Mouse (Mus musculus) gastrocnemius, postnatal 25 days (tissue): ENCODE measurements around the gene Trafd1. TPM values are rescaled to one million over a fixed set of nuclear protein-coding genes. Genes with fewer than 3 reads are reported as not detected.

Experiments
- DNase-seq: peaks from one replicate; pipeline ENCODE4 v3.0.0; 2022
- long read RNA-seq, 2 experiments: library from polyadenylated mRNA; stranded (forward); transcript quantifications; one replicate each; pipeline ENCODE4 v2.0.0; 2021
- total RNA-seq, 2 experiments: library from RNA; stranded (reverse); gene quantifications; 1 replicate in 1 of 2; 2 replicates in 1 of 2; pipeline ENCODE4 v1.2.3; 2021

Gene Trafd1
- 10 to 100 TPM; 29.2 to 33.2 TPM for total RNA-seq
- long read RNA-seq, experiment 1, partial matches to known transcripts, result 3 of 17 reads
- long read RNA-seq, experiment 1, other reads (novel, unspliced or antisense), result 11 of 17 reads
- long read RNA-seq, experiment 2, transcript Trafd1-201 (12 exons, 2,503 nt), result major isoform, 10 of 58 reads
- long read RNA-seq, experiment 2, partial matches to known transcripts, result 6 of 58 reads
- long read RNA-seq, experiment 2, other reads (novel, unspliced or antisense), result 40 of 58 reads

DNA sequence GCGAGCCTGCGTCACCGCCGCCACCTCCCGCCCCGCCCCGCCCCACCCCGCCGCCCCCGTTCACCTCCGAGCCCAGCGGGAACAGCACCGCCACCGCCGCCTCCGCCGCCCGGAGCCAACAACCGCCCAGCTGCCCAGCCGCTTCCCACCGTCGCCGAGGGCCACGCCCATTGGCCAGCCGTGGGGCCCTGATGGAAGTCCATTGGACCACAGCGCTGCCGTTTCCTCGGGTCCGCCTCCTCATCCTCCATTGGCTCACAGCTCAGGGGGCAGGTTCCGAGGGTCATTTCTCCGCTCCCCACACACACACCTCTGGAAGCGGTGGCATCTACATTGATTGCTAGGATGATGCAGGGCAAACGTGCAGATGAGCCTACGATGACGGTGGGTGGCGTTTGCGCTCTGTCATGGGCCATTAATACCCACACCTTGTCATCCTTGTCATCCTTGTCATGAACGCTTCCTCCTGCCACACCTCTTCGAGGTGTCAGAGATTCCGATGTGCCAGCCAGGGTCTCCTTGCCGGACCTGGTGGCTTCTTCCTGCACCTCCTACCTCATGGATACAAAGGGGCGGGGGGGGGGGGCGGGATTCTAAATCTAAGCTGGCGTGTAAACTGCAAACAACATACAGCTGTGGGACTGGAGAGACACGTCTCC, at the start of gene Trafd1:
Gene Trafd1, minus strand, starts transcription at position 172 of the 659 bp plus-strand sequence.
- peak; percentile 97 for DNase-seq

DNA sequence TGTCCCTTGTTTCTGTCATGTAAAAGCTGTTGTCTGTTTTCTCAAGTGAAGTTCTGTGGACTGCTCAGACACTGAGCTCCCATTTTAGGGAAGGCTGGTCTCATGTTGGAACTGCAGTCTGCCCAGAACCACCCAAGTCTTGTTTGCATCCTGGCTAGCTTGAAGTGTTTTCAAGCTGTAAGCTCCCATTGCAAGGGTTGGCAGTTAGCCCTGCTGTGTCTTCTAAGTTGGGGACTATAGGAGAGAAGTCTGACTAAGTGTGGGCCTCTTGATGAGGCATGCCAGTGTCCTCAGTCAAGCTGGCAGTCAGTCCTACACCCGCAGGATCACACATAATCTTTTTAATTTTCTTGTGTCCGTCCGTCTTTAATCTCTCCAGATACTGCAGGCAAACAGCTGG, 43.5 kb upstream of the Trafd1 start:
- no peak for DNase-seq

DNA sequence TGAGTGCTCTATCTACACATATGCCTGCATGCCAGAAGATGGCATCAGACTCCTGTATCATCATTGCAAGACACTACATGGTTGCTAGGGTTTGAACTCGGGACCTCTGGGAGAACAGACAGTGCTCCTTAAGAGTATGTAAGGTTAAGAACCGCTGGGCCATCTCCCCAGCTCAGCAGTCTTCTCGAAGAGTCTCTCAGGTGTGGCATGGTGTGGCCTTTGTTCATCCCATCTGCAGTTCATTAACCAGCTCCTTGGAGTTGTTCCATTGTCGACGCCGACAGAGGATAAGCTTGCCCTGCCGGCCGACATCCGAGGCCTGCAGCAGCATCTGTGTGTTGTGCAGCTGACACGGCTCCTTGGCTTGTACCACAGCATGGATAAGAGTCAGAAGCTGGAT, 37.9 kb upstream of the Trafd1 start:
- DNase-seq, result no peak

DNA sequence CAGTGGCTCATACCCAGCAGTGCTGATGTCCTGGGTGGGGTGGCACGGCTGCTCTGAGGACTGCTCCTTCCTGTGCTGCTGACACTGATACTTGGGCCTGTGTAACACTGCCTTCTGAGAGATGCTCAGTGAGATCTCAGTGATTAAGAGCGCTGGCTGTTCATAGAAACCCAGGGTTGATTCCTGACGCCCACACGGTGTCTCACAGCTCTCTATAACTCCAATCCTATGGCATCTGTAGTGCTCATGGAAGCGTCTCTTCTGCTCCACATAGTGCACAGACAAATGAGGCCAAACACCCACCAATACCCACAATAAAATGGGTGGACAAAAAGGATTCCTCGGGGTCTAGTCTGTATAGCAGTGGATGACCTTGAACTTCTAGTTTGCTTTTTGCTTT, 37.4 kb upstream of the Trafd1 start:
- no peak for DNase-seq

DNA sequence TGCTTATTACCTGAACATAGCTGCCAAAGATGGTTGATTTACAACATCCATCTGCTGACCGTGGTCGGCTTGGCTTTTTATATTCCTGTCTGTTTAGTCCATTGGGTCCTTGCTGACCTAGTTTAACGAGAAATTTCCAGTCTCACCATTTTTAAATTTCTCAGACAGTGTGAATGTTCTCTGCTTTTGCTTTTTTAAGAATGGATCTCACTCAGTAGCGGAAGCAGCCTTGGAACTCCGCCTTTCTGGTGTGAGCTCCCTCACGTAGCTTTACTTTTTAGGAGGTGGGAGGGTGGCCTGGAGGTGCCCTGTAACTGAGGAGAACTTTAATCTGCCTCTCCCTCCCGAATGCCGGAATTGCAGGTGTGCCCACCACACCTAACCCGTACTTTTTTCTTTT, 35.3 kb upstream of the Trafd1 start:
- DNase-seq, result no peak

DNA sequence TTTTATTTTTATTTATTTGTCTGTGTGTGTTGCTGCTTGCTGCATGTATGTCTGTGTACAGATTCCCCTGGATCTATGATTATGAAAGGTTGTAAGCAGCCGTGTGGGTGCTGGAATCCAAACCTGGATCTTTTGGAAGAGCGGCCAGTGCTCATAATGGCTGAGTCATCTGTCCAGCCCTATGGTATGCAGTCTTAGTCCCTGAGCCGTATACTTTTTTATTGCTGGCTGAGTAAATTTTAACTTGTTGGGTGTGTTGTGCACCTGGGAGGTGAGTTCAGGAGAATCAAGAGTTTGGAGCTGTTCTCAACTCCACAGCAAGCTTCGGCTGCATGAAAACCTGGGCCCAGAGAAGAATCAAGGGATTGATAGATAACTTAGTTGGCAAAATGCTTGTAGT, 25.5 kb upstream of the Trafd1 start:
- DNase-seq, result no peak

DNA sequence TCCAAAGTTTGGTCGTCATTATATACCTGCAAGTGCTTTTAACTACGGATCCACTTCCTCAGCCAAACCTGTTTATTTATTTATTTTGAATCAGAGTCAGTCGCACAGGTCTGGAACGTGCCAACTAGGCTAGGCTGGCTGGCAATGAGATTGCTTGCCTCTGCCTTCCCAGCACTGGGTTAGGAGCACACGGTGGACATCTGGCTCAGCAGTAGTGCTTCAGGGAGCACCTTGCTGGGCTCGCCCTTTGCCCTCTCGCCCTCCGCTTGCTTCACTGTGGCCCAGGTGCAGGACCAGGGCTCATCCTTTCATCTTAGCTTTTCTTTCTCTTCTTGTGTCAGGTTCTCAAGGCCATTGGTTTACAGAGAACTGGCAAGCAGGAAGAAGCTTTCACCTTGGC, 22.4 kb upstream of the Trafd1 start:
- DNase-seq, result no peak

DNA sequence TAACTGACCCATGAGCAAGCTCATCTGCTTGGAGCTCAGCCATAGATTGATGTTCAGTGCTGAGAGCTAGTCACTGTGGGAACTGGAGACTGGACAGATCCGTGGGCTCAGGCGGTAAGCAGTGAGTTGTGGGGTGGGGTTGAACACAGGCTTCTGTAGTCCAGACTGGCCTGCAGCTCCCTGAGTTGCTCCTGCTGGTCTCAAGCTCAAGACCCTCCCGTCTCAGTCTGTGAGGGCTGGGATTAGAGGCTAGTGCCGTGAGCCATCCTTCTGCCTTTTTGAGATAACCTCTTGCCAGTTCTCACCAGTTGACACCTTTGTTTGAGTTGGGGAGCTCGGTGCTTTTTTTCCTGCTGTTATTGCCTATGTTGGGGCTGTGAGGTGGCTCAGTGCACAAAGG, 15.4 kb upstream of the Trafd1 start:
- DNase-seq, result no peak

DNA sequence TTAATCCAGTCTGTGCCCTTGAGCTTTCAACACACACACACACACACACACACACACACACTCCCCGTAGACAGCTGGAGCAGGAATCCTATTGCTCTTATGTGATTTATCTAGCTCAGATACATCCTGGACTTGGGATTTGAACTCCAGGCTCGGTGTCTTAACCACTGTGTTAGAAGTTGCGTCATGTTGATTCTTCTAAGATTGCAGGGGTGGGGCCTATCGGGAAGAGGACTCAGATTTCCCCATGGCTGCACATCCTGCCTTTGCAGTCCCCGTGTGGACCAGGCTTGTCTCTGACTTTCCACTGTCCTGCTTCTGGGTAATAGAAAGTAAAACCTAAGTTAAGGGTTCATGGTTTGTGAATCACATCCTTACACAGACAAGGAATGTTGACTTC, 14.6 kb upstream of the Trafd1 start:
- no peak for DNase-seq

DNA sequence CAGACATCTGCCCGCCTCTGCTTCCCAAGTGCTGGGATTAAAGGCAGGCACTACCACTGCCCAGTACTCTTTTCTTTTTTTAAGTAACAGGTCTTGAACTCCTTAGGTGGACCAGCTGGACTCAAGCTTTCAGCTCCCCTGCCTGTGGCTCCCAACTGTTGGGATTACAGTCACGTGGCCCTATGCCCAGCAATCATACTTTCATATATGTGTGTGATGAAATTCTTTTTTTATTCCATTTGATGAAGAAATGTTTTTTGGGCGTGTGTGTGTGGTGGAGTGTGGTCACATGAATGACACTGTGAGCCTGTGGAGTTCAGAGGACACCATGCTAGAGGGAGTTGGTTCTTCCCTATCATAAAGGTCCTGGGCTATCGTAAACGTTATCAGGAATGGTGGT, 14.1 kb upstream of the Trafd1 start:
- no peak for DNase-seq

DNA sequence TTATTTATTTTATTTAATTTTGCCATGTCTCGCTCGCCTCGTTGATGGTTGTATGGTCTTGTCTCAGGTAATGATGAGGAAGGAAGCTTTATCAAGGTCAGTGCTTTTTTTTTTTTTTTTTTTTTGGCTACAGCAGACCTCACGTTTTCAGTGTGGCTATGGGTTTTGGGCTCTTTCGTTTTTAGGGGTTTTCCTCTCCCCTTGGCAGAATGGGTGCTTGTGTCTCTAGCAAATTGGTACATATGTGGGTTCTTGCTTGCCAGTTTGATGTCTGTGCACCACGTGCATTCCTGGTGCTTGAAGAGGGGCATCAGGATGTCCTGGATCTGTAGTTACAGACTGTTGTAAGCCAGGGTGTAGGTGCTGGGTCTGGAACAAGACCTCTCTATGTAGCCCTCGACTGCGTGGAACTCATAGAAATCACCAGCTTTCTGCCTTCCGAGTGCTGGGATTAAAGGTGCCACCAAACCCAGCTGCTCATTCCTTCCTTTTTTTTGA, 13.6 kb upstream of the Trafd1 start:
- no peak for DNase-seq

DNA sequence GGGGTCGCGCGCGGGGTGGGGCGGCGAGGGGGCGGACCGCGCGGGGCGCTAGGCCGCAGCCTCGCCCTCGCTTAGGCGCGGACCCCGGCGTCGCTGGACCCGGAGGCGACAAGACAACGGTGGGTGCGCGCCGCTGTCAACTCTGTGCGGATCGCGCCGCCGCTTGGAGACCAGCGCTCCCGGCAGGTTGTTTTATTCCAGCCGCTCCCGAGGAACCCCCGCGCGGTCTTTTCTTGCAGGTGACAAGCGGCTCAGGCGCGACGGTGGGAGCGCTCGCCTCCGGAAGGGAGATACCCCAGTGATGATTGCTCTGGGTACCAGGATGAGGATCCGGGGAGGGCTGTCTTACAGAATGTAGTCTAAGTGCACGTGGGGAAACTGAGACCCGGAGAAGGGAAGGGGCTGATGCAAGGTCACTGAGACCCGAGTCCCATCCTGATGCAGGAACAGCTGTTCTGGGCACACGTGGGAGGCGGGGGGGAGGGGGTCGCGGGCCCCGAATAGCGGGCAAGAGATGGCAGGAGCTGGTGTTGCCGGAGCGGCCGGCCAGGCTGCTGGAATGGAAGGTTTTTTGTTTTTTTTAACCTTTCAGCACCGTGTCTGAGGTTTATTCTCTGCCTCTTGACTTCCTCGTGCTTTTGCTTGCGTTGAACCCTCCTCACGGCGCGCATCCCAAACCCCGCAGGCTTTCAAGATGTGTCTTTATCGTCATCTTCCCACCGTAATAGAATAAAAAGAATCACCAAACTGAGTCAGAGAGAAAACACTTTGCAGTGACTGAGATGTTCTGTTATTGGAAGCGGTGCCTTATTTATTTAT, 12.9 kb upstream of the Trafd1 start:
- no peak for DNase-seq

DNA sequence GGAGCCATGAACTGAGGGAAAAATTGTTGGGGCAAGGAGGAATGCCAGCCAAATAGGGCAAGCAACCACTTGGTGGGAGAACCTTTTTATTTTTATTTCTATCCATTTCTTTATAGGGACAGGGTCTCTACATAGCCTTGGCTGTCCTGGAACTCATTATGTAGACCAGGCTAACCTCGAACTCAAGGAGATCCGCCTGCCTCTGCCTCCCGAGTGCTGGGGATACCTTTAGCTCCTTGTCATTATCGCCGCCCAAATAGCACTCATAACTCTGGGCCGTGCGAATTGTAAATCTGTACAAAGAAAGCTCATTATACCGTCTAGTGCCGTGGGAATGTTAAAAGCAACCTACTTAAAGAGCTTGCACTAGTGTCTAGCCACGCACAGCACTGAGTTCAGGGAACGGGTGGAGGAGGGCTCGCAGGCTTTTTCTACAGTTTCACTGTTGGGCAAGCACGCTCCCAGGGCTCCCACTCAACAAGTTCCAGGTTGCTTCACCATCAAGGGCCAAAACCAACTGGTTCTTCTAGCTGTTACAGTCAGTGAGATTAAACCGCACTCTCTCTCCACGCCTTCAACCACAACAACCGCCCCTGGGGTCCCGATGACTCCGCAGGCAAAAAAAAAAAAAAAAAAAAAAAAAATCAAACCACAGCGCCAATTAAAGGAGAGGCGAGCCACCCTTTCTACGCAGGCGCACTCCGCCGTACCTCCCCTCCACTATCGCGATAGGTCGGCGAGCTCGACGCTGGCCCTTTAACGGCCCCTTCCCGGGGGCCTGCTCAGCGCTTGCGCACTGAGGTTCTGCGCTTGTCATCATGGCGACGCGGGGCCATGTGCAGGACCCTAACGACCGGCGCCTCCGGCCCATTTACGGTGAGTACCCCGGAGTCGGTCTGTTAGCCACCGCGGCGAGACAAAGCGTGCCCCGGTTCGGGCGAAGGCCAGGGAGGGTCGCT, 12.0 kb upstream of the Trafd1 start, which contains the start of gene Naa25:
Gene Naa25, plus strand, starts transcription at position 750 of the 959 bp plus-strand sequence.
- peak; percentile 94 for DNase-seq

DNA sequence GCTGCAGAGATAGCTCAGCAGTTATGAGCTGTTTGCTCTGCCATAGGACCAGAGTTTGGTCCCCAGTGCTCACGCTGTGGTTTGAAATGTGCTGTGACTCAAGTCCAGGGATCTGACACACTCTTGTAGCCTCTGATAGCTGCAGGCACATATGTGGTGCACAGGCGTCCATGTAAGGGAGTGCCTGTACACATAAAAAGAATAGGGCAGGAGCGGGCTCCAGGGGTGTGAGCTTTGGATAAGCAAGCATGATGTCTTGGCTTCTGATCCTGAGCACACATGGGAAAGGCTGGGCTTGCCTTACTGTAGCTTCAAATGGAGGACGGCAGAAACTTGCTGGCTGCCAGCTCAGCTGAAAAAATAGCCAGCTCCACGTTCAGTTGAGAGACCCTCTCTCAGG, 10.2 kb upstream of the Trafd1 start:
- no peak for DNase-seq

DNA sequence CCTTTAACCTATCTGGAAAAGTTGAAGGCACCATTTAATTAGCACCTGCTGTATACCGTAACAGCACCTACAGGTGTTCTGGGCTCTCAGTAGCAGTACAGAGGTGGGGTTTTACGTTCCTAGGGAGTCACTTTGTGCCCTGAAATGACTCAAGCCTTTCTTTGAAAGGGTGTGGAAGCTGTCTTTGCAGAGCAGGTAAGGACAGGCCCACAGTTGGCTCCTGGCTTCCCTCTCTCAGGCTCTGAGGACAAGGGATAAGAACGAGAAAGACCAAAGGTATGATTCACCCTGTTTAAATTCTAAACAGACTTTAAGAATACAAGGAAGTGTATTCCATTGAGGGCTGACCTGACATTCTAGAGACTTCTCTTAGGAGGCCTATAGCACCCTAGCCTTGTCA, 8.0 kb upstream of the Trafd1 start:
- DNase-seq, result no peak

DNA sequence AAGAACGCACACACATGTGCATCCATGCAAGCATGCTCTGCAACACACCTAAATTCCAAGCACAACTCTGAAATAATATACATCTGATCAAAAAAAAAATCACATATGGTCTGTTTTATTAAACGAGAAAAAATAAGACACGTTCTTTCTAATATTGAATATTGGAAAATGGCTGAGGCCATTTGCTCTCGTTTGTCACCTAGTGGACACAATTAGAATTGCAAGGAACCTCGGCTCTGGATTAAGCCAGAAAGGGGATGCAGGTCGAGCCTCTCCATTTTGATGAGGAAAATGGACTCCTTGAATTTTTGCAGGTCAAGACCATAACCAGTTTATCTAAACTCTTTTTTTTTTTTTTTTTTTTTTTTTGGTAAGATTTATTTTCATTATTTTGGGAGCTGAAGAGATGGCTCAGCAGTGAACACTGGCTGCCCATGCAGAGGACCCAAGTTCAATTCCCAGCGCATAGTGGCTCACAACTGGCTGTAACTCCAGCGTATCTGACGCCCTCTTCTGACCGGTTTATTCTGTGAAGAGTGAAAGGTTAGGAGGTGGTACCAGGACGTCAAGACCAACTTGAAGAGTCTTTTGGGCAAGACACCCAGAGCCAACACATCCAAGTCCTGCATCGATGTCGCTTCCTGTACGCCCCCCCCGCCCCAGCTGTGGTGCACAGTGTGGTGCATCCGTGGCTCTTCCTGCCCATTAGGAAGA, 7.4 kb upstream of the Trafd1 start:
- DNase-seq, result no peak

DNA sequence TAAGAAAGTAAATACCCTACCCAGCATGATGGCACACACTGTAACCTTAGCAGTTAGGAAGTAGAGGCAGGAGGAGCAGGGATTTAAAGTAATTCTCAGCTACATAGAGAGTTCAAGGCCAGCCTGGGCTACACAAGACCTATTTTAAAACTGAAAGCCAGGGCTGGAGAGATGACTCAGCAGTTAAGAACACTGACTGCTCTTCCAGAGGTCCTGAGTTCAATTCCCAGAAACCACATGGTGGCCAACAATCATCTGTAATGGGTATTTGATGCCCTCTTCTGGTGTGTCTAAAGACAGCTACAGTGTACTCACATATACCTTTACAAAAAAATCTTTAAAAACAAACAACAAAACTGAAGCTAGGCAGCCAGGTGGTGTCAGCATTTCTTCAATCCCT, 4.3 kb upstream of the Trafd1 start:
- no peak for DNase-seq

DNA sequence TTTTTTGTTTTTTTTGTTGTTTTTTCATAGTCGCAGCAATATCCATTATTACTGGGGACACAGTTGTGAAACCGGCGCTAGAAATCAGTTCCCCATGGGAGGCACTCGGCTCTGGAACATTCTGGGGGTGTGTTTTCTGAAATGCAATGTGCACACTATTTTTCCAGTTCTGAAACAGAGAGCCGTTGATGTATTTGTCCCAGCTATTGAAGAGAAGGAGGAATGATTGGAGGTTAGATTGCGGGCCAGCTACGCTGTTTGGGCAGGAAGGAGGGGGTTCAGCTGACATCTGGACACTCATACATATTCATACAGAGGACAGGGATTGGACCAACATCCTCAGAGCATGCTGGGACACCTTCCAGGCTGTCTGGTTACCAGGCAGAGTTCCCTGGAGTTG, 3.7 kb upstream of the Trafd1 start:
- no peak for DNase-seq

DNA sequence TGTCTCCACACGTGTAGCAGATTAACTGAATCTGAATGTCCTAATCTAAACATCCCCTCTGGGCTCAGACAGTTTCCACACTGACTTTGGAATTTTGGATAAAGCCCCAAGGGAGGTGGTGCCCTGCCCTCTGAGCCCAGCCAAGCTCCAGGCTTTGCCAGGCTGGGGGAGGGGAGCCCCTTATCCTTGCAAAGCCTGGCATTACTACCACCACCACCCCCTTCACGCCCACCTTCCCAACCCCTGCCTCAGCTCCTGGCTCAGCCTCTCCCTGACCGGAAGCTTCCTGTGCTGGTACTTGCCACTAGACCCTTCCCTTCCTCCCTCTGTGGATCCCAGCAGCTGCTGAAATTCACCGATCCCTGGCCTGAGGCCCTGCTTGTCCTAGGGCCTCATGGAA, 1.7 kb upstream of the Trafd1 start:
- DNase-seq, result no peak

DNA sequence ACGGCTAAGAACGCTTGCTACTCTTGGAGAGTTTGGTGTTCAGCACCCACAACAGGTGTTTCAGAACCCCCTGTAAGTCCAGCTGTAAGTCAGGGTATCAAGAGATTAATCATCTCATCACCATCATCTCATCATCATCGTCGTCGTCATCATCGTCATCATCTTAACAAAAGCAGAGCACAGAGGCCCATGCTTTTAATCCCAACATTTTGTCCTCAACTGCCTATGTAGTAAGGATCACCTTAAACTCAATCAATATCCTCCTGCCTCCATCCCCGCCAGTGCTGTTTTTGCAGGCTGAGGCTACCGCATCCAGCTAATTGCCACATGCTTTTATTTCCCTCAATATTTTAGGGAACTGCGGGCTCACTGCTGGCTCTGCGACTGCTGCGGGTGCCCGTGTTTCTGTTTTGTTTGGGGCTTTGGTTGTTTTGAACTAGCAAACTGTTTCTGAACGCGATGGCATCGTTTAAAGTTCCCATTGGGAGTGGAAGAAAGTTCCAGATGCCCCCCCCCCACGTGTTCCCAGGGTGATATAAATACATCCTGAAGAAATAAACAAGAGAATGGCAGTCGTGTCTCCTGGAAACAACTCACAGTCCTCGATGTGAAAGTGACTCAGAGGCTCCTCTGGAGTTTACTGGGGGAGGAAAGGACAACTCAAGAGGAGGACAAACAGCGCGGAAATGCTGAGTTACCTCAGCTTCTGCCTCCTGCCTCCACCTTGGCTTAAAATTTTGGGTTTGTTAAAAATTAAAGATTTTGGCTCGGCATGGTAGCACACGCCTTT, 883 bp upstream of the Trafd1 start:
- DNase-seq, result no peak
